Mouse (Mus musculus) testis, adult 2 months (tissue): ENCODE measurements around the gene Slc25a16.

ENCODE experiments used
- CTCF ChIP-seq: fragments of 200-500 bp; IDR thresholded peaks from 2 replicates; pipeline ENCODE4 v1.5.1; 2012; ENCODE audit warnings: low read depth, mild to moderate bottlenecking, inconsistent platforms, low read length, moderate library complexity; ENCODE audit not compliant: control insufficient read depth, insufficient read depth, insufficient replicate concordance
- POLR2A ChIP-seq: fragments of 200-500 bp; IDR thresholded peaks from 2 replicates; pipeline ENCODE4 v1.6.1; 2012; ENCODE audit warnings: low read depth, mild to moderate bottlenecking, inconsistent platforms, low read length, moderate library complexity; ENCODE audit not compliant: control insufficient read depth

- TF ChIP-seq POLR2A, result no peak
- TF ChIP-seq CTCF, result no peak
Measured at GRCm38 (mm10) chr10:62891025-62891424, 29.4 kb upstream of the Slc25a16 start.
